9 mouse cellular contexts compared by ENCODE assay signal in the genomic region with DNA sequence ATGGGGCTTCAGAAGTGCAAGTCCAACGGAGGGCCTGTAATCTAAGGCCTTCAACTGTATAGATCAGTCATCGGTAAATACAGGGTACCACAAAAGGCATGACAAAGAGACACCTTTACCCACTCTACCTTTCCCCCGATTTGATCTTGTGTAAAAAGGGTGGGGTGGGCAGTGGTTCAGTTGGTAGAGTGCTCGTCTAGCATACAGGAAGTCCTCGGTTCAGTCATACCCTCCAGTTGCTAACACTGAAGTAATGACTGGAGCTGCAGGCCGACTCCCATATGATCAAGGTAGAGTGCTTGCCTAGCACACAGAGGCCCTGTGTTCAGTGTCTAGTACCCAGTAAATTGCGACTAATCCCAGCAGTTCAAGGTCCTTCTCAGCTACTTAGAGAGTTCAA. TPM values are rescaled to one million over a fixed set of nuclear protein-coding genes. Genes with fewer than 3 reads are reported as not detected.
A peak's percentile ranks its signal among the peaks of the same experiment; 100 is the strongest.
DNase-seq lines count a peak whose midpoint lies in the region; ATAC-seq and TF ChIP-seq lines count a peak whose summit lies in the region.
"Had no signal": no experiment of that assay in that cellular context is flagged by ENCODE, and none has a peak within 500 bp of the region (broad histone marks: within the 10 kb centered on the region; RNA-seq: fewer than 3 reads in every experiment).

No protein-coding gene starts in this region.

- TF ChIP-seq CTCF in midbrain, postnatal 0 days (IDR thresholded peaks at IDR 0.05) = no peak

- no peaks in the 10 kb centered on the region for H3K9me3 ChIP-seq in heart, embryonic 10.5 days
- H3K9me3 ChIP-seq in midbrain, postnatal 0 days (ENCODE audit: low read length) = no peaks in the 10 kb centered on the region
- no peaks in the 10 kb centered on the region for H3K9me3 ChIP-seq in midbrain, embryonic 15.5 days
- no peaks in the 10 kb centered on the region for H3K9me3 ChIP-seq in stomach, embryonic 14.5 days (ENCODE audit: control insufficient read depth, low read depth, low read length)

- WGBS in heart, embryonic 10.5 days = 80% methylated on average over 7 of the region's 7 CpGs
- WGBS in midbrain, postnatal 0 days = 82% methylated on average over 7 of the region's 7 CpGs
- 78% methylated on average over 7 of the region's 7 CpGs for WGBS in midbrain, embryonic 15.5 days
- 66% methylated on average over 7 of the region's 7 CpGs for WGBS in stomach, embryonic 14.5 days

- no peak overlapping the region for H3K4me3 ChIP-seq in heart, embryonic 10.5 days
- no peak overlapping the region for H3K4me3 ChIP-seq in midbrain, postnatal 0 days (ENCODE audit: low read depth, low read length)
- H3K4me3 ChIP-seq in midbrain, embryonic 15.5 days = no peak overlapping the region
- no peak overlapping the region for H3K4me3 ChIP-seq in stomach, embryonic 14.5 days (ENCODE audit: low read depth, low read length)

- no peak for ATAC-seq in midbrain, postnatal 0 days (ENCODE audit: low FRiP score)
- ATAC-seq in midbrain, embryonic 15.5 days (replicated peaks) = no peak
- ATAC-seq in inflammation-experienced regulatory T-cells, adult 6 months = peak; percentile 41
- peak; percentile 33; the same call in 1 of the 2 replicates for ATAC-seq in stomach, embryonic 14.5 days (ENCODE audit: insufficient number of reproducible peaks, insufficient read depth, low FRiP score, low read depth)

- H3K4me1 ChIP-seq in heart, embryonic 10.5 days = peaks cover 50% of the 10 kb centered on the region
- H3K4me1 ChIP-seq in midbrain, postnatal 0 days (ENCODE audit: insufficient read depth, low read length) = no peaks in the 10 kb centered on the region
- no peaks in the 10 kb centered on the region for H3K4me1 ChIP-seq in midbrain, embryonic 15.5 days
- peaks cover 25% of the 10 kb centered on the region; the same call in 1 of the 2 replicates for H3K4me1 ChIP-seq in stomach, embryonic 14.5 days (ENCODE audit: control insufficient read depth, insufficient read depth, low read length)

- DNase-seq in heart, embryonic 10.5 days (ENCODE audit: low spot score) = no peak
- no peak for DNase-seq in heart, adult 8-10 months (ENCODE audit: low spot score)
- DNase-seq in midbrain, postnatal 0 days (ENCODE audit: low spot score) = no peak
- no peak for DNase-seq in left cerebral cortex, adult 9 months (ENCODE audit: low spot score in 2 of 2)
- no peak for DNase-seq in cerebellum, adult 9-10 months

- H3K4me2 ChIP-seq in midbrain, postnatal 0 days (ENCODE audit: low read depth, low read length, poor library complexity, severe bottlenecking) = no peak overlapping the region
- no peak overlapping the region for H3K4me2 ChIP-seq in midbrain, embryonic 15.5 days
- no peak overlapping the region for H3K4me2 ChIP-seq in stomach, embryonic 14.5 days (replicated peaks; ENCODE audit: low read depth, low read length)

- no peaks in the 10 kb centered on the region for H3K27me3 ChIP-seq in heart, embryonic 10.5 days (ENCODE audit: insufficient read depth, poor library complexity, severe bottlenecking)
- no peaks in the 10 kb centered on the region for H3K27me3 ChIP-seq in midbrain, postnatal 0 days (ENCODE audit: insufficient read depth, low read length)
- no peaks in the 10 kb centered on the region for H3K27me3 ChIP-seq in midbrain, embryonic 15.5 days (replicated peaks)
- no peaks in the 10 kb centered on the region for H3K27me3 ChIP-seq in stomach, embryonic 14.5 days (ENCODE audit: control insufficient read depth, insufficient read depth, low read length)

- H3K9ac ChIP-seq in midbrain, postnatal 0 days (replicated peaks; ENCODE audit: low read length, poor library complexity, severe bottlenecking) = no peak overlapping the region
- no peak overlapping the region for H3K9ac ChIP-seq in midbrain, embryonic 15.5 days
- no peak overlapping the region for H3K9ac ChIP-seq in stomach, embryonic 14.5 days (replicated peaks; ENCODE audit: low read depth, low read length)
- H3K9ac ChIP-seq: liver, embryonic 14.5 days had no signal

- peak overlapping the region; percentile 70 for H3K27ac ChIP-seq in heart, embryonic 10.5 days
- peak overlapping the region; percentile 44 for H3K27ac ChIP-seq in midbrain, postnatal 0 days (ENCODE audit: low read depth, low read length)
- H3K27ac ChIP-seq in midbrain, embryonic 15.5 days = no peak overlapping the region
- peak overlapping the region; percentile 46; the same call in 1 of the 2 replicates for H3K27ac ChIP-seq in stomach, embryonic 14.5 days (ENCODE audit: low read length)
- H3K27ac ChIP-seq: liver, embryonic 14.5 days had no signal

- no peaks in the 10 kb centered on the region for H3K36me3 ChIP-seq in heart, embryonic 10.5 days
- H3K36me3 ChIP-seq in midbrain, postnatal 0 days (ENCODE audit: insufficient read depth, low read length) = no peaks in the 10 kb centered on the region
- no peaks in the 10 kb centered on the region for H3K36me3 ChIP-seq in midbrain, embryonic 15.5 days (replicated peaks)
- H3K36me3 ChIP-seq in stomach, embryonic 14.5 days (ENCODE audit: control insufficient read depth, insufficient read depth, low read length) = no peaks in the 10 kb centered on the region

RNA-seq across cellular contexts. Expression of gene Ier3, which starts 7.8 kb away (rescaled TPM):
- 13.2 and 16.8 TPM in 2 replicates for polyA plus RNA-seq in heart, embryonic 10.5 days (2016; fragmentation: Nextera tagmentation; extraction: Ambion mirVana)
- 10 to 100 TPM; 31.3 to 64.3 (median 38.9) TPM for total RNA-seq in heart, adult 8-10 months (2022)
- total RNA-seq in midbrain, postnatal 0 days (2014; rRNA removed) = 10.9 and 13.5 TPM in 2 replicates
- polyA plus RNA-seq in midbrain, postnatal 0 days (2015; fragmentation: Nextera tagmentation; extraction: Ambion mirVana) = 12.2 and 16.0 TPM in 2 replicates
- 9.7 and 9.9 TPM in 2 replicates for polyA plus RNA-seq in midbrain, embryonic 15.5 days (2015; fragmentation: Nextera tagmentation; extraction: Ambion mirVana)
- 10 to 100 TPM in 1 of 3 experiments, 1 to 10 TPM in 1, under 1 TPM in 1; 0.54 to 11.8 (median 1.3) TPM for polyA plus RNA-seq in inflammation-experienced regulatory T-cells, adult 6 months (2017; shearing (Covaris generic))
- 3.7 and 5.4 TPM in 2 replicates for polyA plus RNA-seq in stomach, embryonic 14.5 days (2014; fragmentation: Nextera tagmentation; extraction: Ambion mirVana)

RNA-seq across cellular contexts. Expression of gene Flot1, which starts 9.4 kb away (rescaled TPM):
- 66.2 and 71.7 TPM in 2 replicates for polyA plus RNA-seq in heart, embryonic 10.5 days (2016; fragmentation: Nextera tagmentation; extraction: Ambion mirVana)
- 100 to 1,000 TPM; 154 to 174 (median 157) TPM for total RNA-seq in heart, adult 8-10 months (2022)
- 112 and 122 TPM in 2 replicates for total RNA-seq in midbrain, postnatal 0 days (2014; rRNA removed)
- polyA plus RNA-seq in midbrain, postnatal 0 days (2015; fragmentation: Nextera tagmentation; extraction: Ambion mirVana) = 124 and 140 TPM in 2 replicates
- polyA plus RNA-seq in midbrain, embryonic 15.5 days (2015; fragmentation: Nextera tagmentation; extraction: Ambion mirVana) = 86.8 and 98.0 TPM in 2 replicates
- 10 to 100 TPM; 20.5 to 31.1 (median 28.1) TPM for polyA plus RNA-seq in inflammation-experienced regulatory T-cells, adult 6 months (2017; shearing (Covaris generic))
- 42.8 and 44.2 TPM in 2 replicates for polyA plus RNA-seq in stomach, embryonic 14.5 days (2014; fragmentation: Nextera tagmentation; extraction: Ambion mirVana)

RNA-seq across cellular contexts. Expression of gene Tubb5, which starts 24.5 kb away (rescaled TPM):
- polyA plus RNA-seq in heart, embryonic 10.5 days (2016; fragmentation: Nextera tagmentation; extraction: Ambion mirVana) = 911 and 1,091 TPM in 2 replicates
- 10 to 100 TPM; 65.2 to 94.6 (median 72.1) TPM for total RNA-seq in heart, adult 8-10 months (2022)
- total RNA-seq in midbrain, postnatal 0 days (2014; rRNA removed) = 3,416 and 3,526 TPM in 2 replicates
- polyA plus RNA-seq in midbrain, postnatal 0 days (2015; fragmentation: Nextera tagmentation; extraction: Ambion mirVana) = 1,872 and 1,886 TPM in 2 replicates
- polyA plus RNA-seq in midbrain, embryonic 15.5 days (2015; fragmentation: Nextera tagmentation; extraction: Ambion mirVana) = 1,854 and 1,858 TPM in 2 replicates
- 100 to 1,000 TPM; 404 to 882 (median 514) TPM for polyA plus RNA-seq in inflammation-experienced regulatory T-cells, adult 6 months (2017; shearing (Covaris generic))
- polyA plus RNA-seq in stomach, embryonic 14.5 days (2014; fragmentation: Nextera tagmentation; extraction: Ambion mirVana) = 932 and 983 TPM in 2 replicates

RNA-seq across cellular contexts. Expression of gene Mdc1, which starts 27.7 kb away (rescaled TPM):
- polyA plus RNA-seq in heart, embryonic 10.5 days (2016; fragmentation: Nextera tagmentation; extraction: Ambion mirVana) = 25.3 and 29.1 TPM in 2 replicates
- 10 to 100 TPM; 11.5 to 12.8 (median 12.0) TPM for total RNA-seq in heart, adult 8-10 months (2022)
- total RNA-seq in midbrain, postnatal 0 days (2014; rRNA removed) = 22.4 and 22.6 TPM in 2 replicates
- 3.7 and 4.7 TPM in 2 replicates for polyA plus RNA-seq in midbrain, postnatal 0 days (2015; fragmentation: Nextera tagmentation; extraction: Ambion mirVana)
- 9.0 and 10.7 TPM in 2 replicates for polyA plus RNA-seq in midbrain, embryonic 15.5 days (2015; fragmentation: Nextera tagmentation; extraction: Ambion mirVana)
- 10 to 100 TPM in 1 of 3 experiments, 1 to 10 TPM in 2; 6.1 to 10.7 (median 7.1) TPM for polyA plus RNA-seq in inflammation-experienced regulatory T-cells, adult 6 months (2017; shearing (Covaris generic))
- 18.7 and 19.2 TPM in 2 replicates for polyA plus RNA-seq in stomach, embryonic 14.5 days (2014; fragmentation: Nextera tagmentation; extraction: Ambion mirVana)

RNA-seq across cellular contexts. Expression of gene Nrm, which starts 47.5 kb away (rescaled TPM):
- 56.5 and 58.3 TPM in 2 replicates for polyA plus RNA-seq in heart, embryonic 10.5 days (2016; fragmentation: Nextera tagmentation; extraction: Ambion mirVana)
- 1 to 10 TPM; 1.7 to 2.9 (median 1.8) TPM for total RNA-seq in heart, adult 8-10 months (2022)
- 7.6 and 12.1 TPM in 2 replicates for total RNA-seq in midbrain, postnatal 0 days (2014; rRNA removed)
- polyA plus RNA-seq in midbrain, postnatal 0 days (2015; fragmentation: Nextera tagmentation; extraction: Ambion mirVana) = 11.0 and 11.8 TPM in 2 replicates
- 18.6 and 18.9 TPM in 2 replicates for polyA plus RNA-seq in midbrain, embryonic 15.5 days (2015; fragmentation: Nextera tagmentation; extraction: Ambion mirVana)
- polyA plus RNA-seq in inflammation-experienced regulatory T-cells, adult 6 months (2017; shearing (Covaris generic)) = 10 to 100 TPM; 25.4 to 64.8 (median 27.4) TPM
- polyA plus RNA-seq in stomach, embryonic 14.5 days (2014; fragmentation: Nextera tagmentation; extraction: Ambion mirVana) = 65.3 and 67.1 TPM in 2 replicates

Comparison
In these comparisons a context has a peak if more than half of its experiments do, and no peak if none do; other contexts are left out.
1. ATAC-seq: peak in inflammation-experienced regulatory T-cells, adult 6 months (single experiment) and stomach, embryonic 14.5 days (single experiment); none in midbrain, postnatal 0 days (single experiment) and midbrain, embryonic 15.5 days (single experiment).